Comparison of ENCODE assay signal across 12 mouse cellular contexts in the genomic region with DNA sequence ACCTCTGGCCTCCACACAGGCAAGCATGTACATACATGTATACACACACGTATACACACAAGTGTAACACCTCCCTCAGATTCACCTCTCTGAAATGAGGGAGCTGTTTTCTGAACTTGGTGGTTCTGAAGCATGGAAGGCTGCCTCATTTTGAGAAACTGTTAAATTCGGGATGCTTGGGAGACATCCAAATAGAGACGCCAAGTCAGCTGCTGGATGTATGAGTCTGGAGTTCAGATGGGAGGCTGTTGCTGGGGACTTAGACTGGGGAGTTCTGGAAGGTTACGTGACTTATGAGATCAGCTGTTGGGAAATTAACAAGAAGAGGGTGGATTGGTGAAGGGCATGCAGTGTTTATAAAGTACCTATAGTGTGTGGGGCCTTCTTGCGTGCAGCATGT.
"Had no signal": no experiment of that assay in that cellular context is flagged by ENCODE, and none has a peak within 500 bp of the region (broad histone marks: within the 10 kb centered on the region; RNA-seq: fewer than 3 reads in every experiment).

No protein-coding gene starts in this region.

- DNase-seq: kidney, adult 18-20 months; kidney, postnatal 25 days; liver; liver, embryonic 13.5 days; liver, postnatal 0 days; thymus, adult 18-20 months; thymus, postnatal 14 days had no signal

- H3K9ac ChIP-seq: intestine, embryonic 15.5 days; limb, embryonic 12.5 days; liver, embryonic 13.5 days; liver, postnatal 0 days; midbrain, embryonic 13.5 days had no signal

- H3K9me3 ChIP-seq: intestine, embryonic 15.5 days; limb, embryonic 12.5 days; liver, embryonic 13.5 days; midbrain, embryonic 13.5 days had no signal

- H3K27me3 ChIP-seq: intestine, embryonic 15.5 days; limb, embryonic 12.5 days; liver, embryonic 13.5 days; midbrain, embryonic 13.5 days had no signal

- H3K27ac ChIP-seq: intestine, embryonic 15.5 days; layer of hippocampus, adult 2 months; left cerebral cortex, adult 2 months; limb, embryonic 12.5 days; liver, embryonic 13.5 days; midbrain, embryonic 13.5 days had no signal

- H3K4me3 ChIP-seq: intestine, embryonic 15.5 days; layer of hippocampus, adult 2 months; left cerebral cortex, adult 2 months; limb, embryonic 12.5 days; liver, embryonic 13.5 days; midbrain, embryonic 13.5 days had no signal

- H3K4me1 ChIP-seq: liver, embryonic 13.5 days had no signal

- H3K4me2 ChIP-seq: intestine, embryonic 15.5 days; limb, embryonic 12.5 days; liver, embryonic 13.5 days; midbrain, embryonic 13.5 days had no signal

- ATAC-seq: intestine, embryonic 15.5 days; liver, postnatal 0 days; midbrain, embryonic 13.5 days had no signal

- H3K36me3 ChIP-seq: intestine, embryonic 15.5 days; limb, embryonic 12.5 days; liver, embryonic 13.5 days; midbrain, embryonic 13.5 days had no signal
